Mouse (Mus musculus) midbrain, embryonic 10.5 days (tissue): ENCODE data around the gene Otud4. TPM values are rescaled to one million over a fixed set of nuclear protein-coding genes. Genes with fewer than 3 reads are reported as not detected.
"Not testable (repeated sequence)": the region's sequence is repeated elsewhere in the genome, so short reads cannot be mapped to it uniquely, and the experiment has no call there.

Source experiments
- DNase-seq: peaks from one replicate; pipeline ENCODE4 v3.0.0-alpha.2; 2017; ENCODE audit warnings: low spot score
- H3K27ac ChIP-seq: fragments of 300-500 bp; sonication (generic); replicated peaks from 2 replicates; pipeline ENCODE4 v1.5.1; 2016; ENCODE audit warnings: mild to moderate bottlenecking
- H3K27me3 ChIP-seq: fragments of 300-500 bp; sonication (generic); 2 replicates; pipeline ENCODE4 v1.6.1; 2016; ENCODE audit warnings: low read depth, mild to moderate bottlenecking; ENCODE audit not compliant: poor library complexity, severe bottlenecking
- H3K36me3 ChIP-seq: fragments of 300-500 bp; sonication (generic); 2 replicates; pipeline ENCODE4 v1.6.1; 2016; ENCODE audit warnings: mild to moderate bottlenecking, moderate library complexity
- H3K4me1 ChIP-seq: fragments of 300-500 bp; sonication (generic); 2 replicates; pipeline ENCODE4 v1.6.1; 2016
- H3K4me3 ChIP-seq: fragments of 300-500 bp; sonication (generic); 2 replicates; pipeline ENCODE4 v1.5.1; 2016; ENCODE audit warnings: mild to moderate bottlenecking, moderate library complexity
- H3K9me3 ChIP-seq: fragments of 300-500 bp; sonication (generic); replicated peaks from 2 replicates; pipeline ENCODE4 v1.6.1; 2016; ENCODE audit warnings: mild to moderate bottlenecking
- WGBS: fragments of 180-500 bp; shearing (Covaris S2); methylation state at CpG from one replicate; pipeline ENCODE4 v1.1.7; 2016; 5-methylcytosine and 5-hydroxymethylcytosine counted together
- polyA plus RNA-seq: library from polyadenylated mRNA; unstranded; fragments of >200 nt; fragmentation: Nextera tagmentation; extraction: Ambion mirVana; gene quantifications from 2 replicates; pipeline ENCODE4 v1.2.1, GENCODE M21; 2016

Gene Otud4
- polyA plus RNA-seq: 15.3 and 15.4 TPM in 2 replicates

- no peaks in the 10 kb centered on the region for H3K9me3 ChIP-seq
- under 1% methylated on average over 97 of the region's 103 CpGs for WGBS
- H3K27ac ChIP-seq: peak within 1 kb of the TSS; percentile 98
- peaks cover 19% of the 10 kb centered on the region for H3K36me3 ChIP-seq
- peak within 1 kb of the TSS; percentile 96 for H3K4me3 ChIP-seq
- H3K4me1 ChIP-seq: peaks cover 30% of the 10 kb centered on the region
- H3K27me3 ChIP-seq: no peaks in the 10 kb centered on the region
- DNase-seq: no peak
Measured at GRCm38 (mm10) chr8:79639586-79640451, at the start of gene Otud4. Gene Otud4, plus strand, starts transcription at chr8:79639618.

DNA sequence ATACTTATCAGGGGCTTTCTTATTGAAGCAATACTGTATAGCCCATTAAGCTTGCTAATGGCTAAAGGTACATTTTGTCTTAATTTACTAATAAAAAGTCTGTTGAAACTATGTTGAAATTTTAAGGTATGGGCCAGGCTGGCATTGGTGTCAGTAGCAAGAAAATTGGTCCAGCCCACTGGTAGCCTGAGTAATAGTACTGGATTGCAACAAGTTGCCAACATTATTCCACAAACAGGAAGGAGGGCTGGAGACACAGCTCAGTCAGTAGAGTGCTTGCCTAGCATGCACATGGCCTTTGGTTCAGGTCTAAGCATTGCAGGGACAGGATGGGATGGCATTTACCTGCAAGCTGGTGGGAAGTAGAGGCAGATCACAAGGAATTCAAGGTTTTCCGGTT lies 38.5 kb upstream of the Otud4 start:
- H3K27ac ChIP-seq: no peak overlapping the region
- WGBS: 87% methylated on average over 1 of the region's 1 CpGs
- no peak overlapping the region for H3K4me3 ChIP-seq

GRCm38 (mm10) chr8:79603204-79603603 lies 36.2 kb upstream of the Otud4 start:
- 42% methylated on average over 2 of the region's 2 CpGs for WGBS
- H3K27ac ChIP-seq, H3K36me3 ChIP-seq, H3K4me3 ChIP-seq, DNase-seq, H3K9me3 ChIP-seq, H3K4me1 ChIP-seq, H3K27me3 ChIP-seq: not testable (repeated sequence)

More for the DNA sequence above, 38.5 kb upstream of the Otud4 start:
- Histone ChIP-seq H3K27me3 (no peaks in the 10 kb centered on the region), H3K36me3 (no peaks in the 10 kb centered on the region), H3K4me1 (peaks cover 6% of the 10 kb centered on the region; the same call in 1 of the 2 replicates), H3K9me3 (no peaks in the 10 kb centered on the region)
- no peak for DNase-seq

DNA sequence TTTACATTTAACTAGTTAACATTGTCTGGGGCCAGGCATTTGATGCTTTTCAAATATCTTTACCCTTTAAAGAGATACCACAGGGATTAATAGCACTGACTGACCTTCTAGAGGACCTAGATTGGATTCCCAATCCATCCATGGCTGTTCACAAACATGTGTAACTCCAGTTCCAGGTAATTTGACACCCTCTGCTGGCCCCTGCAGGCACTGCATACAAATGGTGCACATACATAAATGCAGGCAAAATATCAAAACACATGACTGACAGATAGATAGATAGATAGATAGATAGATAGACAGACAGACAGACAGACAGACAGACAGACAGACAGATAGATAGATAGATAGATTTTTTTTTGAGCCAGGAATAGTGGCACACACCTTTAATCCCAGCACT lies 33.2 kb upstream of the Otud4 start:
- Histone ChIP-seq H3K4me3 (no peak overlapping the region), H3K27me3 (no peaks in the 10 kb centered on the region), H3K27ac (no peak overlapping the region), H3K9me3 (no peaks in the 10 kb centered on the region), H3K36me3 (no peaks in the 10 kb centered on the region), H3K4me1 (no peaks in the 10 kb centered on the region)
- no peak for DNase-seq

- Histone ChIP-seq H3K36me3 (no peaks in the 10 kb centered on the region), H3K4me1 (no peaks in the 10 kb centered on the region), H3K4me3 (no peak overlapping the region), H3K9me3 (no peaks in the 10 kb centered on the region), H3K27ac (no peak overlapping the region), H3K27me3 (no peaks in the 10 kb centered on the region)
- 84% methylated on average over 5 of the region's 5 CpGs for WGBS
- DNase-seq: no peak
Measured at GRCm38 (mm10) chr8:79606751-79607300, 32.6 kb upstream of the Otud4 start.

GRCm38 (mm10) chr8:79608701-79609100 lies 30.7 kb upstream of the Otud4 start:
- Histone ChIP-seq H3K36me3 (no peaks in the 10 kb centered on the region), H3K27ac (no peak overlapping the region), H3K27me3 (no peaks in the 10 kb centered on the region), H3K4me3 (no peak overlapping the region), H3K4me1 (peaks cover 10% of the 10 kb centered on the region; the same call in 1 of the 2 replicates), H3K9me3 (no peaks in the 10 kb centered on the region)
- DNase-seq: no peak
- 88% methylated on average over 3 of the region's 3 CpGs for WGBS

GRCm38 (mm10) chr8:79610268-79610667 lies 29.1 kb upstream of the Otud4 start:
- Histone ChIP-seq H3K4me3 (no peak overlapping the region), H3K27ac (no peak overlapping the region), H3K9me3 (no peaks in the 10 kb centered on the region), H3K27me3 (no peaks in the 10 kb centered on the region), H3K36me3 (no peaks in the 10 kb centered on the region), H3K4me1 (peaks cover 10% of the 10 kb centered on the region; the same call in 1 of the 2 replicates)
- DNase-seq: no peak

DNA sequence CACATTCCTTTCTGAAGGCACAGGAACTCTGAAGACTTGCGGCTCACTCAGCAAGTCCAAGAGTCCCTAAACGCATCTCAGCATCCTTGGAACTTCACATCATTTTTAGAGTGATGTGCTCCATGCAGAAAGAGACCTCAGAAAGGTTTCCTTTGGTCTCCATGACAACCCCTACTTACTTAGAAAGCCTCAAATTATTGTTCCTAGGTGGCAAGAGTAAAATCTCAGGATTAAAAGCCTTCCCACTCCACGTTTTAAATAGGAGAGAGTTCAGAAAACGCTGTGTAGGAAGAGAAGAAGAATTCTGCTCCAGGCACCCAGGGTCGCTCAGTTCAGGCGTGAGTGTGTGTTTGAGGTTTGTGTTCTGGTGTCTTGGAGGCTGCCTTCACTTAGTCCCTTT lies 27.1 kb upstream of the Otud4 start:
- Histone ChIP-seq H3K9me3 (no peaks in the 10 kb centered on the region), H3K27ac (no peak overlapping the region), H3K4me3 (no peak overlapping the region), H3K4me1 (peaks cover 10% of the 10 kb centered on the region; the same call in 1 of the 2 replicates), H3K27me3 (no peaks in the 10 kb centered on the region), H3K36me3 (no peaks in the 10 kb centered on the region)
- 69% methylated on average over 6 of the region's 6 CpGs for WGBS
- DNase-seq: no peak

- no peak for DNase-seq
- H3K9me3 ChIP-seq: no peaks in the 10 kb centered on the region
- no peaks in the 10 kb centered on the region for H3K36me3 ChIP-seq
- H3K27me3 ChIP-seq: no peaks in the 10 kb centered on the region
- WGBS: 74% methylated on average over 5 of the region's 5 CpGs
- H3K27ac ChIP-seq: no peak overlapping the region
- peaks cover 10% of the 10 kb centered on the region; the same call in 1 of the 2 replicates for H3K4me1 ChIP-seq
- H3K4me3 ChIP-seq: no peak overlapping the region
Measured at GRCm38 (mm10) chr8:79612965-79613364, 26.5 kb upstream of the Otud4 start.

- Histone ChIP-seq H3K4me1 (peaks cover 22% of the 10 kb centered on the region), H3K27me3 (no peaks in the 10 kb centered on the region), H3K27ac (no peak overlapping the region), H3K4me3 (no peak overlapping the region), H3K36me3 (no peaks in the 10 kb centered on the region), H3K9me3 (no peaks in the 10 kb centered on the region)
- 80% methylated on average over 6 of the region's 6 CpGs for WGBS
- no peak for DNase-seq
Measured at GRCm38 (mm10) chr8:79615741-79616350, 23.6 kb upstream of the Otud4 start.

DNA sequence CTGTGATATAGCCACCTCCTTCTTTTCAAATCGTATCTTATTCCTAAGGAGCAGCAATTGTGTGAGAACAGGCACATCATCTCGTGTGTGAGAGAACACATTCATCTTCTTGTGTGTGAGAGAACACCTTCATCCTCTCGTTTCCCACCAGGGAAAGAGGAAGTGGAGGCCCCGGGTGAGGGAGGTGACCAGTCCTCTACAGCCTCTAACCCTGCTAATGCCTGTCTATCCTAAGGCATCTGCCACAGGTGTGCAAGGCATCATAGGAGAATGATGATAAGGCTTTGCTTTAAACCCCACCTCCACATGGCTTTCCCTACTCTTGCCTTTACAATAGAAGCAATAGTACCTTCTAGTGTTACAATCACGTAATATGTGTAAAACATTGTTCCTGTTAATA lies 20.5 kb upstream of the Otud4 start:
- Histone ChIP-seq H3K4me3 (no peak overlapping the region), H3K4me1 (peaks cover 17% of the 10 kb centered on the region), H3K9me3 (no peaks in the 10 kb centered on the region), H3K27ac (no peak overlapping the region), H3K36me3 (no peaks in the 10 kb centered on the region), H3K27me3 (no peaks in the 10 kb centered on the region)
- DNase-seq: no peak
- 86% methylated on average over 5 of the region's 5 CpGs for WGBS

DNA sequence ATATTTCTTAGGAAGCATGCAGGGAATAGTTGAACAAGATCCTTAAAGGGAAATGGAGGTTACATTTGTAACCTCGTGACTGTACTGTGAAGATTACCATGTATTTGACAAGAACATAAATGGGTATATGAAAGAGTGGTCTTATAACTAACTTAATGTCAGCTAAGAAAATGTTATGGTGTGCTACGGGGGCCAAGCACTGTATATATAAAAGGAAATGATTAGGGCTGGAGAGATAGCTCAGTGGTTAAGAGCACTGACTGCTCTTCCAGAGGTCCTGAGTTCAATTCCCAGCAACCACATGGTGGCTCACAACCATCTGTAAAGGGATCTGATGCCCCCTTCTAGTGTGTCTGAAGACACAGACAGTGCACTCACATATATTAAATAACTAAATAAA lies 20.1 kb upstream of the Otud4 start:
- Histone ChIP-seq H3K9me3 (no peaks in the 10 kb centered on the region), H3K4me3 (no peak overlapping the region), H3K27ac (no peak overlapping the region), H3K4me1 (peaks cover 17% of the 10 kb centered on the region), H3K36me3 (no peaks in the 10 kb centered on the region), H3K27me3 (no peaks in the 10 kb centered on the region)
- 84% methylated on average over 2 of the region's 2 CpGs for WGBS
- DNase-seq: no peak

DNA sequence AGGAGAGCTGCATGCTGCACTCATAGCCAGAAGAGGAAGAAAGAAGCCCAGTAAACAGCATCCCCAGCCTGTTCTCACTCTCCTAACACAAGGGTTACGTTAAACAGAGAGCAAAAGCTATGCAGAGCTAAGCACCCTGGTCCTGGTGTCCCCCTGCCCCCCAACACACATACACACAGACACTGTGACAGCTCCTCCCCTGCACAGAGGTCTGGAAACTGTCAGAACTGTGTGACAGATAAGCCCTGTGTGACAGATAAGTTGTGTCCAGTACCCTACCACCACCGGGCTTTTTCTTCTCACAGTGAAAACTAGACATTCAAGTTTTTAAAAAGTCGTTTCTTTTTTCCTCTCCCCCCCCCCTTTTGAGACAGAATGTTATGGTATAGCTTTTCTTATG lies 19.4 kb upstream of the Otud4 start:
- 63% methylated on average over 3 of the region's 3 CpGs for WGBS
- H3K4me3 ChIP-seq: no peak overlapping the region
- 0 out of 2 replicates have a peak overlapping the region, but pooled peaks have one; percentile 46 for H3K27ac ChIP-seq
- DNase-seq: no peak
- H3K27me3 ChIP-seq: no peaks in the 10 kb centered on the region
- no peaks in the 10 kb centered on the region for H3K9me3 ChIP-seq
- H3K36me3 ChIP-seq: no peaks in the 10 kb centered on the region
- peaks cover 17% of the 10 kb centered on the region for H3K4me1 ChIP-seq
